In the genomic region with DNA sequence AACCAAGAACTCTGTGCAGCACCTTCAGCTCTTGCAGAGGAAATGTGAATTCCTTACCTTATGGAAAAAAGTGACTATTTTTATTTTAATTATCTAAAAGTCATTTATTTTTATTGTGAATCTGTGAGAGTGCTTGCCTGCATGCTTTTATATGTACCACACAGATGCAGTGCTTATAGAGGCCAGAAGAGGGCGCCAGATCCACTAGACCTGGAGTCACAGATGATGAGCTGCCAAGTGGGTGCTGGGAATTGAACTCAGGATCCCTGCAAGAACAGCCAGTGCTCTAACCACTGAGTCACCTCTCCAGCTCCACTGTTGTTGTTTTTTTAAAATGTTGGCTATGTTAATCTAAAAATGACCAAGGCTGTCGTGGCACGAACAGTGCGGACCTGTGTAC, we compare ENCODE assay signal across 13 mouse cellular contexts.
DNase-seq lines count a peak whose midpoint lies in the region; ATAC-seq and TF ChIP-seq lines count a peak whose summit lies in the region.
"Had no signal": no experiment of that assay in that cellular context is flagged by ENCODE, and none has a peak within 500 bp of the region (broad histone marks: within the 10 kb centered on the region; RNA-seq: fewer than 3 reads in every experiment).

No protein-coding gene starts in this region.

- H3K9me3 ChIP-seq in liver, postnatal 0 days (ENCODE audit: low read length): no peaks in the 10 kb centered on the region; the same call in 1 of the 2 replicates
- no peaks in the 10 kb centered on the region for H3K9me3 ChIP-seq in liver, embryonic 11.5 days (ENCODE audit: control insufficient read depth, low read length)
- no peaks in the 10 kb centered on the region for H3K9me3 ChIP-seq in E14TG2a.4 (ENCODE audit: low read length)
- H3K9me3 ChIP-seq: liver, embryonic 15.5 days had no signal

- peak; percentile 29; the same call in 1 of the 2 replicates for TF ChIP-seq CTCF in gastrocnemius, adult 2 months (IDR thresholded peaks at IDR 0.05)
- TF ChIP-seq CTCF in liver, postnatal 0 days (IDR thresholded peaks at IDR 0.05; ENCODE audit: low read depth): peak; percentile 49
- peak; percentile 84 for TF ChIP-seq CTCF in E14TG2a.4 (conservative IDR thresholded peaks at IDR 0.05; ENCODE audit: low read length)

- no peaks in the 10 kb centered on the region for H3K4me1 ChIP-seq in liver, postnatal 0 days (ENCODE audit: insufficient read depth)
- no peaks in the 10 kb centered on the region for H3K4me1 ChIP-seq in liver, embryonic 11.5 days (replicated peaks; ENCODE audit: control insufficient read depth, insufficient read depth, low read length)
- H3K4me1 ChIP-seq in E14TG2a.4 (replicated peaks; ENCODE audit: low read depth, low read length): peaks cover 34% of the 10 kb centered on the region
- H3K4me1 ChIP-seq: liver, embryonic 15.5 days had no signal

- no peak for TF ChIP-seq EP300 in liver, postnatal 0 days (IDR thresholded peaks at IDR 0.05; ENCODE audit: low read depth)

- no peak for DNase-seq in gastrocnemius, adult 2 months
- no peak for DNase-seq in gastrocnemius, adult 8-10 months (ENCODE audit: low spot score in 2 of 2)
- DNase-seq in liver, postnatal 0 days: peak; percentile 21
- DNase-seq in liver, embryonic 11.5 days (ENCODE audit: low spot score): no peak
- DNase-seq in ZHBTc4 (ENCODE audit: low read depth, low spot score): peak; percentile 66
- no peak for DNase-seq in frontal cortex, adult 2 months (ENCODE audit: extremely low spot score in 1 of 2, low spot score in 1 of 2)
- DNase-seq: adrenal gland, postnatal 36 days; cerebellum, adult 2 months; heart, postnatal 36 days; spleen, adult 18-20 months had no signal

- WGBS in liver, postnatal 0 days (ENCODE audit: insufficient replicate concordance): 75% methylated on average over 4 of the region's 4 CpGs
- WGBS in liver, embryonic 11.5 days: 79% methylated on average over 4 of the region's 4 CpGs

- H3K27me3 ChIP-seq in liver, postnatal 0 days (ENCODE audit: insufficient read depth, low read length): no peaks in the 10 kb centered on the region
- no peaks in the 10 kb centered on the region for H3K27me3 ChIP-seq in liver, embryonic 11.5 days (replicated peaks; ENCODE audit: control insufficient read depth, insufficient read depth, low read length)
- H3K27me3 ChIP-seq in E14TG2a.4 (ENCODE audit: insufficient read depth, low read length): no peaks in the 10 kb centered on the region; the same call in 1 of the 2 replicates
- H3K27me3 ChIP-seq: liver, embryonic 15.5 days had no signal

- no peak overlapping the region for H3K27ac ChIP-seq in gastrocnemius, adult 2 months
- H3K27ac ChIP-seq in liver, postnatal 0 days (ENCODE audit: low read depth): no peak overlapping the region
- no peak overlapping the region for H3K27ac ChIP-seq in liver, embryonic 11.5 days (ENCODE audit: low read depth, low read length)
- H3K27ac ChIP-seq: liver, embryonic 15.5 days had no signal

- ATAC-seq in liver, postnatal 0 days: no peak
- no peak for ATAC-seq in liver, embryonic 11.5 days (replicated peaks; ENCODE audit: low FRiP score)
- ATAC-seq in activated CD4-positive, CD25-positive, alpha-beta regulatory T cell, adult 4 months: no peak

- no peaks in the 10 kb centered on the region for H3K36me3 ChIP-seq in liver, postnatal 0 days (replicated peaks; ENCODE audit: insufficient read depth, low read length)
- H3K36me3 ChIP-seq in liver, embryonic 11.5 days (ENCODE audit: control insufficient read depth, insufficient read depth, low read length): no peaks in the 10 kb centered on the region
- no peaks in the 10 kb centered on the region for H3K36me3 ChIP-seq in E14TG2a.4 (ENCODE audit: insufficient read depth, low read length)
- H3K36me3 ChIP-seq: liver, embryonic 15.5 days had no signal

- H3K4me2 ChIP-seq in liver, postnatal 0 days (ENCODE audit: low read depth, low read length): no peak overlapping the region
- no peak overlapping the region for H3K4me2 ChIP-seq in liver, embryonic 11.5 days
- H3K4me2 ChIP-seq: liver, embryonic 15.5 days had no signal

- no peak overlapping the region for H3K9ac ChIP-seq in liver, postnatal 0 days (replicated peaks)
- H3K9ac ChIP-seq in liver, embryonic 11.5 days (ENCODE audit: low read depth, low read length): no peak overlapping the region
- H3K9ac ChIP-seq: liver, embryonic 15.5 days had no signal

- H3K4me3 ChIP-seq in gastrocnemius, adult 2 months: no peak overlapping the region
- no peak overlapping the region for H3K4me3 ChIP-seq in liver, postnatal 0 days (ENCODE audit: low read depth, low read length)
- no peak overlapping the region for H3K4me3 ChIP-seq in liver, embryonic 11.5 days (ENCODE audit: low read depth, low read length)
- no peak overlapping the region for H3K4me3 ChIP-seq in E14TG2a.4 (replicated peaks; ENCODE audit: low read length)
- H3K4me3 ChIP-seq: liver, embryonic 15.5 days had no signal

- intact Hi-C loops in gastrocnemius, adult 2 months (cut with DNase I): loop anchor here (5.0 kb wide), 1 partner anchor 47 kb away; no protein-coding TSS in a partner anchor

Comparison
In these comparisons a context has a peak if more than half of its experiments do, and no peak if none do; other contexts are left out.
1. DNase-seq: peak in liver, postnatal 0 days (single experiment) and ZHBTc4 (single experiment); none in gastrocnemius, adult 2 months (single experiment), gastrocnemius, adult 8-10 months (0 of 2), liver, embryonic 11.5 days (single experiment) and frontal cortex, adult 2 months (0 of 2).
2. CTCF ChIP-seq: peak in every context shown above with its lines; median percentile 84 in E14TG2a.4; 49 in liver, postnatal 0 days; 29 in gastrocnemius, adult 2 months.